Mouse (Mus musculus) heart, adult 8-10 months (tissue): Measurements from ENCODE around the gene Ubxn7. TPM values are rescaled to one million over a fixed set of nuclear protein-coding genes. Genes with fewer than 3 reads are reported as not detected.

Experiments used
- DNase-seq: peaks from one replicate; pipeline ENCODE4 v3.0.0; 2022; ENCODE audit warnings: low spot score
- total RNA-seq, 4 experiments: library from RNA; stranded (reverse); gene quantifications; 2 replicates each; pipeline ENCODE4 v1.2.4; 2022

Ubxn7 gene
- total RNA-seq, 4 experiments from 2014 or later: 23.1 to 27.1 (median 24.5) TPM

DNA sequence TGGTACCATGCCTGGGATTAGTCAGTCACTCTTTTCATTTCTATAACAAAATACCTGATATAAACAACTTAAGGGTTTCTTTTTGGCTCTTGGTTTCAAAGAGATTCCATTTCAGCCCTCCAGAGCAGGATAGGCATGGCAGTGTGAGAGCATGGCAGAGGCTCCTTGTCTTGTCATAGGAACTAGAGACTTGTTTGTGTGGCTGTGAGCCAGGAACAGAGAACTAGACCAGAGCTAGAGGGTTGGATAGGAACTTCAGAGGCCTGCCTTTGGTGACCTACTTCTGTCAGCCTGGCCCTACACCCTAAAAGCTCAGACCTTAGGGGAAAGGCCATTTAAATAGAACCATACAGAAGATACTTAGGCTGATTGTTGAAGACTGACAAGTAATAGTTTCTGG, 50.8 kb downstream of the Ubxn7 start:
- DNase-seq: no peak

- no peak for DNase-seq
These were observed 52.8 kb downstream of the Ubxn7 start for GRCm38 (mm10) chr16:32384885-32385284.

DNA sequence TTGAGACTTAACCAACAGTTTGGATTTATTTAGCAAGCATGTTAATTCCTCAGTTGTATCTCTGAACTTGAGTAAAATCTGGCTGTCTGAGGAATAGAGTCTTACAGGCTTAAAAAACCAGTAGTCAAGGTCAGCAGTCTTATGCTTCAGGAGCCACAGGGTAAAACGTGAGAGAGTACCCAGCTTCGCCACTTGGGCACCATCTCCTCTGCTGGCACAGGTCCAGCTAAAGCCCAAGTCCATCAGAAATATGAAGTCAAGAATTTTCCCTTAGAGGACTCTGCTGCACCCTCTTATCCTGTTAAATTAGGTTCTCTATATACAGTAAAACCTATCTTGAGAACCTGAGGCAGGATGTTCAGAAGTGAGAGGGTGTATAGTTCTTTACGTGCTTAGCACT, 54.8 kb downstream of the Ubxn7 start:
- no peak for DNase-seq

DNA sequence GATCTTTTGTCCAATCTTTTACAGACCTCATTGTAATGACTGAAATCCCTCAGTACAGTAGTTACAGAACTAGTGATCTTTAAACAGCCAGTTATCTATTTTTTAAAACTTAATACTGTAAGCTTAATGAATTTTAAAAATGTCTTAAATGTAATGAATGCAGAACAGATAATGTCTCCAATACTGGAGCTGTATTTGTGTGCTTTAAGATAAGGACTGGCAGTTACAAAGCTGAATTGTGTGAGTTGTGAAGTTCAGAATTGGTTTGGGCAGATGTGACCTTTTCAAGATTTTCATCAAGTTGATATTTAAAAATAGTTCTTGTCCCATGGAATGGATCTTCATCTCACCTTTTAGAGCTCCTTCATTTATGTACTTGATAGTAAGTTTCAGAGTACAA, 57.0 kb downstream of the Ubxn7 start:
- no peak for DNase-seq

- DNase-seq: no peak
These were observed 57.8 kb downstream of the Ubxn7 start for GRCm38 (mm10) chr16:32389841-32390240.

- DNase-seq: no peak
These were observed 58.8 kb downstream of the Ubxn7 start for GRCm38 (mm10) chr16:32390882-32391281.

DNA sequence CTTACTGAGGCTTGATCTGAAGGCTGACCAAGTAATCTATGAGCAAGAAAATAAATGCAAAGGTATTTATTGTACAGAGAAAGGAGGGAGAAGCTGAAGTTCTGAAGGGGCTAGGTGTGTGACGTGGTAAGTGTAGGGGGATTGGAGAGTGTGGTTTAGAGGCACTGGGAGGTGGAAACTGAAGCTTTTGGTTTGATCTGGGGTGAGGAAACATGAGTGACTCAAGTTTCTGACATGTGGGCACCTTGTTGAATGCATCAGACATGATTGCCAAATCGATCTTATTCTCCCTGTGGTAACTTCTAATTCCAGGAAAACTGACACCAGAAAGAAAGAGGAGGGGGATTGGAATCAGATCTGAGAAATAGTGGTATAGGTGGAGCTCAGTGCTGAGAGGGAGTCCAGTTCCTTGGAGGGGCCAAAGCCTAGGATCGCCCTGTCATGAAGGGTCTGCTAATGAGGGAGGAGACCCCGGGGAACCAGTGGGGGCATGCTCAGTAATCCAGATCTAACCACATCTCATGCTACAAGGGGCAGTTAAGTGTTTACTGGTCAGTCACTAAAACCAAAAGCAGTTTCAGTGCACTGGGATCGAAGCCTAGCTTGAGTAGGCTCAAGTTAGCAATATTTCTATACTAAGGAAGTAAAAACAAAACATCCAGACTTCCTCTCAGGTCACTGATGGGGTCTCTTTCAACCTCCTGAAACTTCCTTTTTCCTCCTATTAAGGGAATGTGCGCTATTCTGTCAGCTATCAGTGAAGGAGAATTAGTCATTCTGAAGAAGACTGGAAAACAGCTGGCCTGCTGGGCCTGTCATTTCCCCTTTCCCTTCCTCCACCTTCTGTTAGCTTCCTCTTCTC, 63.9 kb downstream of the Ubxn7 start:
- DNase-seq: peak; percentile 42

GRCm38 (mm10) chr16:32396541-32396835, 64.4 kb downstream of the Ubxn7 start:
- DNase-seq: no peak

- no peak for DNase-seq
These were observed 66.1 kb downstream of the Ubxn7 start for GRCm38 (mm10) chr16:32398206-32398605.

DNA sequence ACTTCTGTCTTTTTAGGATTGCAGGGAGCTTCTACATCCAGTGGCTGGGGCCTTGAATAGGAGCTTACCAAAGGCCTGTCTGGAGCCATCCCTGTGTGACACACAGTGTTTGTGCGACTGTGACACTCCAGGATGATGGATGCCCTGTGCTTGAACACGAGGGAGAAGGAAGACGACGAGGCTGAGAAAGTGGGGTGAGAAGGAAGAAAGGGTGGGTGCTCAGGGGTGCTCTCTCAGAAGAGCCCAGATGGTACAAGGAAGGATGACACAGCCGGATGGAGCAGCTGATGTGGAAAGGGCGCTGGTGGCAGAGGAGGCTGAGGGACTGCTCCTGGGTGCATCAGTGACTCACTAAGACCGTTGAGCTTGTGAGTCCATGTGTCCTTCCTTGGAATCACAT, 68.2 kb downstream of the Ubxn7 start, which contains the start of gene Tm4sf19:
TSS of gene Tm4sf19 (plus strand) at position 240 of the 400 bp plus-strand sequence.
- no peak for DNase-seq

DNA sequence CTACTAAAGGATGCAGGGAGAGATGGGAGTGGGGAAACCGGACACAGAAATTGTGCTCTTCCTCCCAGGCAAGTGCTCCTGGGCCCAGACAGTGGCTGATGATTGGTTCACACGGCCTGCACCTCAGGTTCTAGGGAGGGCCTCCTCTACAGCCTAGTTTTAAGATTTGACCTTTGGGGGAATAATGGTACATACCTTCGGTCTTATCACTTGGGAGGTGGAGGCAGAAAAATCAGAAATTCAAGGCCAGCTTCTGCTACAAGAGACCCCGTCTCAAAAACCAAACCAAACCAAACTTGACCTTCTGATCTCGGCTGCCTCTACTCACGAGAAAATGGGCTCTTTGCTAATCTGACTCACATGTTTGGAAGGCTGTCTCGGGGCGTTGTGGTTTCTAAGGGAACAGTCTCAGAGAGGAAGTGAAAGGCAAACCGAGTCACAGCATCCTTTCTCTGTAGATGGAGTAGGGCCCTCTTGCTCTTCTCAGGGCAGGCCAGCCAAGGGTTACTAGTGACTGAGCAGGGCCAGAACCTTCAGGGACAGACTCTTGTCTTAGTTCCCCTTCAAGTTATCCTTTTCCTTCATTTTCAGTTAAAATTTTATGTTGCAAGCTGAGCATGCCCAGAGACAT, 69.4 kb downstream of the Ubxn7 start:
- DNase-seq: no peak

DNA sequence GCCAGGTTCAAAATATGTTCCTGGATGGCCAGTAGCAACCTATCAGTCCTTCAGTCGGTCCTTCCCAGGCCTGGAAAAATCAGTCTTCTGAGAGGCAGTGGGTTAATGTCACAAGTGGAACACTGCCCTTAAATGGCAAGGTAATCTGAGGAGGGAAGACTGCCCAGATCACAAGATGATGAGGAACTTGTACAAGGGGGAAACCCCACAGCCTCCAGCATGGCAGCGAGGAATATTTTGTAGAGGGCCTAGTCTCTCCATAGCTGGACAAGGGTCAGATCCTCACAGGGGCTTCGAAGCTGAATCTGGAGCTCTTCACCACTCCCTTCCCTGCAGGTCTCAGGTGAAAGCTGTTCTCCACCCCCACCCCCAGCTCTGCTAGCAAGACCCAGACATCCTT, 70.8 kb downstream of the Ubxn7 start:
- DNase-seq: no peak

DNA sequence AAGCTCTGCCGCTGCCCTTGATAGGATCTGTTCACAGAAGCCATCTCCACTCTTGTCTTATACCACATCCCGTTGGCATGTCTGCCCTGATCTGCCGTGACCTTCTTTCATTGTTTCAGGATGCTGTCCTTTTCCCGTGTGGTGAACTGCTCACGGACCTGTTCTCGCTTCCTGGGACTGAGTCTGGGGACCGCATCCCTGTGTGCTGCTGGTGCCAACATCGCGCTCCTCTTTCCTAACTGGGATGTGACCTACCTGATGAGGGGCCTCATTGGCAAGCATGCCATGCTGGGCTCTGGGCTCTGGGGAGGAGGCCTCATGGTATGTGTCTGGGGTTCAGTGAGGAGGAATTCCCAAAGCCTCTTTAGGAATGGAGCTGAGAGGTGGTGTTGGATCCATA, 73.7 kb downstream of the Ubxn7 start:
- no peak for DNase-seq

- no peak for DNase-seq
These were observed 74.6 kb downstream of the Ubxn7 start for GRCm38 (mm10) chr16:32406671-32407070.

DNA sequence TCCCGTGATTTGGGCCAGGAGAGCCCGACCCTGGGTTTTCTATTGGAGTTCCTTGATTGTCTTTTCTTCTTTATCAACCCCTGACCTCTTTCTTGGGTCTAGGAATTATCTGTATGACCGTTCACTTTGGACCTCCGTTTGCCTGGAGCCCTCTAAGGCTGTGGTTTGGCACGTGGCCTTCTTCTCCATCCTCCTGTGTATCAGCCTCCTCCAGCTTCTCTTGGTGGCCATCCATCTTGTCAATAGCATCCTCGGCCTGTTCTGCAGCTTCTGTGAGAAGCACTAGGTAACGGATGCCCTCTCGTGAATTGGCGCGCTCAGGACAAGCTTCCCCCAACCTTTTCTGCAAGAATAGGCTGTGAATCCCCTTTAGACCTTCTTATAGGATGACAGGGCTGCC, 75.7 kb downstream of the Ubxn7 start:
- no peak for DNase-seq

- no peak for DNase-seq
These were observed 85.4 kb downstream of the Ubxn7 start for GRCm38 (mm10) chr16:32417457-32417856.

GRCm38 (mm10) chr16:32419517-32420483, 87.7 kb downstream of the Ubxn7 start, which contains the start of gene Tctex1d2:
TSS of gene Tctex1d2 (plus strand) at chr16:32419702.
- peak; percentile 95 for DNase-seq

DNA sequence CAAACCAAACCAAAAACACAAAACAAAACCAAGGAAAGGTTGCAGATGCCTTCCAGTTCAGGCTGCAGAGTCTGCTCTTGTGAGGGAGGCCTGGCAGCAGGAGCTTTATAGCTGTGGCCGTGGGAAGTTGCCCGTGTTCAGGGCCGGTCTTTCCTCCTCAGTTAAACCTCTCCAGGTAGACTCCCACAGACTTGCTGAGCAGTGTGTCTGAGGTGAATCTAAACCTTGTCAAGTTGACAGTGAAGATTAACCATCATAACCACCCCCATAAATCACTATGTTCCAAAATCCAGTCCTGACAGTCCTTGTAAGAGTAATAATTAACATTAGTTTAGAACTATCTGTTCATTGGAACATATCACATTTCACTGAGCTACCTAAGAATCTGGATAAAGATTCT, 95.4 kb downstream of the Ubxn7 start:
- DNase-seq: no peak

GRCm38 (mm10) chr16:32430474-32431046, 98.5 kb downstream of the Ubxn7 start, which contains the start of gene Pcyt1a:
TSS of gene Pcyt1a (plus strand) at chr16:32430921.
- peak; percentile 89 for DNase-seq

- peak; percentile 29 for DNase-seq
These were observed 99.1 kb downstream of the Ubxn7 start for GRCm38 (mm10) chr16:32431047-32431591.

DNA sequence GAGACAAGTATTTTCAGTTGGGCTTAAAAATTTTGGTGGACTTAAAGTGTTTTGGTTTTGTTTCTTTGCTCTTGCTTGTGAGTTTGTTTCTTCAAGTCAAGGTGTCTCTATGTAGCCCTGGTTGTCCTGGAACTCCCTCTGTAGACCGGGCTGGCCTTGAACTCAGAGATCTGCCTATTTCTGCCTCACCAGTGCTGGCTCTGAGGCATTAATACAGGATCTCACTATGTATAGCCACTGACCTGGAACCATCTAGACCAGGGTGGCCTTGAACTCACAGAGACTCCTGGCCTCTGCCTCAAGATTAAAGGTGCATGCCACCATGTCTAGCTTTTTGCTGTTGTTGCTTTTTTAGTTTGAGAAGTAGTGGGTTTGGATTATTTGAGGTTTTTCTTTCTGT, 99.9 kb downstream of the Ubxn7 start:
- DNase-seq: no peak
